Mouse (Mus musculus) limb, embryonic 11.5 days (tissue): ENCODE results near the gene Fam169a. TPM values are rescaled to one million over a fixed set of nuclear protein-coding genes. Genes with fewer than 3 reads are reported as not detected.
"Not testable (repeated sequence)": the region's sequence is repeated elsewhere in the genome, so short reads cannot be mapped to it uniquely, and the experiment has no call there.

Experiments used
- ATAC-seq: fragments of 200-750 bp; cut with Nextera tagmentation; 2 replicates; pipeline ENCODE4 v1.8.0; 2017; ENCODE audit warnings: low read depth; ENCODE audit not compliant: insufficient number of reproducible peaks, low FRiP score, low TSS enrichment
- DNase-seq: peaks from one replicate; pipeline ENCODE4 v3.0.0-alpha.2; 2015; ENCODE audit warnings: low spot score
- H3K27ac ChIP-seq: fragments of 300-500 bp; sonication (generic); replicated peaks from 2 replicates; pipeline ENCODE4 v1.5.1; 2014; ENCODE audit warnings: low read depth, mild to moderate bottlenecking, low read length
- H3K27me3 ChIP-seq: fragments of 300-500 bp; sonication (generic); 2 replicates; pipeline ENCODE4 v1.6.1; 2014; ENCODE audit warnings: mild to moderate bottlenecking, low read length, mixed read lengths; ENCODE audit not compliant: control insufficient read depth, insufficient read depth
- H3K36me3 ChIP-seq: fragments of 300-500 bp; sonication (generic); 2 replicates; pipeline ENCODE4 v1.6.1; 2014; ENCODE audit warnings: mild to moderate bottlenecking, low read length, moderate library complexity, mixed read lengths; ENCODE audit not compliant: control insufficient read depth, insufficient read depth
- H3K4me1 ChIP-seq: fragments of 300-500 bp; sonication (generic); 2 replicates; pipeline ENCODE4 v1.6.1; 2014; ENCODE audit warnings: low read length, mixed read lengths; ENCODE audit not compliant: control insufficient read depth, insufficient read depth
- H3K4me2 ChIP-seq: fragments of 300-500 bp; sonication (generic); 2 replicates; pipeline ENCODE4 v1.6.1; 2014; ENCODE audit warnings: low read depth, mild to moderate bottlenecking, moderate library complexity; ENCODE audit not compliant: severe bottlenecking
- H3K4me3 ChIP-seq: fragments of 300-500 bp; sonication (generic); 2 replicates; pipeline ENCODE4 v1.5.1; 2014; ENCODE audit warnings: low read depth, low read length
- H3K9ac ChIP-seq: fragments of 300-500 bp; sonication (generic); 2 replicates; pipeline ENCODE4 v1.6.1; 2014; ENCODE audit warnings: mild to moderate bottlenecking, low read length
- H3K9me3 ChIP-seq: fragments of 300-500 bp; sonication (generic); 2 replicates; pipeline ENCODE4 v1.6.1; 2016; ENCODE audit warnings: low read length; ENCODE audit not compliant: control insufficient read depth
- WGBS: fragments of 180-500 bp; shearing (Covaris S2); extraction: QIAGEN DNeasy Blood & Tissue Kit; methylation state at CpG from one replicate; pipeline ENCODE4 v1.1.7; 2014; 5-methylcytosine and 5-hydroxymethylcytosine counted together
- polyA plus RNA-seq: library from polyadenylated mRNA; unstranded; fragments of >200 nt; fragmentation: Nextera tagmentation; extraction: Ambion mirVana; gene quantifications from 2 replicates; pipeline ENCODE4 v1.2.1, GENCODE M21; 2014

Fam169a gene
- polyA plus RNA-seq, 1 experiment from 2014 or later: 6.1 TPM

DNA sequence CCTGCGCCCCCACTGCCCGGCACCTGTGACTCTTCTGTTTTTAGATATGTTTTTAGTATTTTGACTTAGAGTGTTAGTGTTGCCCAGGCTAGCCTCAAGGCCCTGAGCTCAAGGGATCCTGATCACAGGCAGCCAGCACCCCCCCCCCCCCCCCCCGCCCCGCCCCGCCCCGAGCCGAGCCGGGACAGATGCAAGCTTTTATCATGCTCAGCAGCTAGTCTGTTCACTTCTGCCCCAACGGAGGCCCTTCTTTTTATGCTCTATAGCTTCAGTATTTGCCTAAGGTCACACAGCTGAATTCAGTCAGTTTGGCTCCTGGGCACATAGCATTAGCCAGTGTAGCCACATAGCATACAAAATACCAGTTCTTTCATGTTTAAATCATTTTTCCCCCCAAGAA, 19.2 kb downstream of the Fam169a start:
- no peak overlapping the region for H3K4me2 ChIP-seq
- ATAC-seq (no peak), DNase-seq (no peak)

DNA sequence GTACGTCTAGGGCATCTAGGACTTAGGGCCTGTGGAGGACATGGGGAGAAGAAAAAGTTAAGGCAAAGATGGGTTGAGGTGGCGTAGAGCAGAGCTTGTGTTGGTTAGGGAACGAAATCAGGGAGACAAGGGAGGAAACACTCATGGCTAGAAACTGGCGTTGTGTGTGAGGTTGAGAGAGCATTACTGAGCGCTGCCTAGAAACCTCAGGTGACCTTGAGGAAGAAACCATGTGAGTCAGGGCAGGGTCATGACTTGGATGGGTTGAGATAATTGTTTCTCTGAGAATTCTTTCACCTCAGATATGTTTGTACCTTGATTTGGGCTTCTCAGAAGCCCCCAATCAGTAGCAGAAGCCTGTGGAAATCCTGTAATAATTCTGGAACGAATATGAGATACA, 20.3 kb downstream of the Fam169a start:
- H3K4me2 ChIP-seq: no peak overlapping the region
- WGBS: 95% methylated on average over 6 of the region's 6 CpGs
- ATAC-seq (no peak), DNase-seq (no peak)
- H3K9ac ChIP-seq: no peak overlapping the region
- no peaks in the 10 kb centered on the region for H3K36me3 ChIP-seq
- no peak overlapping the region for H3K27ac ChIP-seq
- H3K4me1 ChIP-seq: no peaks in the 10 kb centered on the region
- no peak overlapping the region for H3K4me3 ChIP-seq
- no peaks in the 10 kb centered on the region for H3K9me3 ChIP-seq
- H3K27me3 ChIP-seq: no peaks in the 10 kb centered on the region

More for the DNA sequence above, 19.2 kb downstream of the Fam169a start:
- no peaks in the 10 kb centered on the region for H3K36me3 ChIP-seq
- H3K27me3 ChIP-seq: no peaks in the 10 kb centered on the region
- no peak overlapping the region for H3K27ac ChIP-seq
- H3K9me3 ChIP-seq: no peaks in the 10 kb centered on the region
- no peak overlapping the region for H3K4me3 ChIP-seq
- 82% methylated on average over 7 of the region's 9 CpGs for WGBS
- H3K9ac ChIP-seq: no peak overlapping the region
- no peaks in the 10 kb centered on the region for H3K4me1 ChIP-seq

DNA sequence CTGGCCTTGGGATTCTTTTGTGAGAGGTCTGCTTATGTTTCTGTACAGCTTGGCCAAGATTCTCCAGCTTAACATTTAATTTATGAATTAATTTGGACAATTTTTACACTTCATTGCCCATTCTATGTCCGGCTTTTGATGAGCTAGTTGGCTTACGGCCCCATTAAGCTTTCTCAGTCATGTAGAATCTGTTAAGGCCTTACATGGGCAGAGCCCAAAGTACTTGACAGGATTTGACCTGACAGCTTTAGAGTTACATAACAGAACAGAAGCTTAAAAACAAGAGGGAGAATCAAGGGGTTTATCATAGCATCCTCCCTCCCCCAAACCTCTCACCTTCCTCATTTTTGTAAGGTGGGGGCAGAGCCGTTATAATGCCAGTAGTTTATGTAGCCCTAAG, 21.1 kb downstream of the Fam169a start:
- 91% methylated on average over 3 of the region's 3 CpGs for WGBS
- no peaks in the 10 kb centered on the region for H3K27me3 ChIP-seq
- H3K9ac ChIP-seq: no peak overlapping the region
- ATAC-seq: no peak
- H3K4me3 ChIP-seq: no peak overlapping the region
- H3K4me2 ChIP-seq: no peak overlapping the region
- no peaks in the 10 kb centered on the region for H3K4me1 ChIP-seq
- H3K36me3 ChIP-seq: no peaks in the 10 kb centered on the region
- no peak for DNase-seq
- H3K27ac ChIP-seq: no peak overlapping the region
- no peaks in the 10 kb centered on the region for H3K9me3 ChIP-seq

DNA sequence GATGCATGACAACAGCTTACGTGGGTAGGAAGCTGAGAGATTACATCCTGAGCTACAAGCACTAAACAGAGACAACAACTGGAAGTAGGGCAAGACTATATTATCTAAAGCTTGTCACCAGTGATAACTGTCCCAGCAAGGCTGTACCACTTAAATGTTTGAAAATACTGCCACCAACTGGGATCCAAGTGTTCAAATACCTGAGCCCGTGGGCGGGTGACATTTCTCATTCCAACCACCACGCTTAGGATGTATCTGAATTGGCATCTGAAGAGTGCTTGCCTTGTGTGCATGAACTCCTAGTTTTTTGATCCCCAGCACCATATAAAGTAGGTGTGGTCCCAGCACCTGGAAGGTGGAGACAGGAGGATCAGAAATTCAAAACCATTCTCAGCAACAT, 28.6 kb downstream of the Fam169a start:
- ATAC-seq (no peak), DNase-seq (no peak)
- Histone ChIP-seq H3K4me2 (no peak overlapping the region), H3K4me3 (no peak overlapping the region), H3K36me3 (0 out of 2 replicates have a peak, but pooled peaks cover 2% of the 10 kb centered on the region), H3K9me3 (no peaks in the 10 kb centered on the region), H3K4me1 (no peaks in the 10 kb centered on the region), H3K27ac (no peak overlapping the region), H3K27me3 (no peaks in the 10 kb centered on the region), H3K9ac (no peak overlapping the region)
- whole genome bisulfite sequencing: 93% methylated on average over 4 of the region's 4 CpGs

DNA sequence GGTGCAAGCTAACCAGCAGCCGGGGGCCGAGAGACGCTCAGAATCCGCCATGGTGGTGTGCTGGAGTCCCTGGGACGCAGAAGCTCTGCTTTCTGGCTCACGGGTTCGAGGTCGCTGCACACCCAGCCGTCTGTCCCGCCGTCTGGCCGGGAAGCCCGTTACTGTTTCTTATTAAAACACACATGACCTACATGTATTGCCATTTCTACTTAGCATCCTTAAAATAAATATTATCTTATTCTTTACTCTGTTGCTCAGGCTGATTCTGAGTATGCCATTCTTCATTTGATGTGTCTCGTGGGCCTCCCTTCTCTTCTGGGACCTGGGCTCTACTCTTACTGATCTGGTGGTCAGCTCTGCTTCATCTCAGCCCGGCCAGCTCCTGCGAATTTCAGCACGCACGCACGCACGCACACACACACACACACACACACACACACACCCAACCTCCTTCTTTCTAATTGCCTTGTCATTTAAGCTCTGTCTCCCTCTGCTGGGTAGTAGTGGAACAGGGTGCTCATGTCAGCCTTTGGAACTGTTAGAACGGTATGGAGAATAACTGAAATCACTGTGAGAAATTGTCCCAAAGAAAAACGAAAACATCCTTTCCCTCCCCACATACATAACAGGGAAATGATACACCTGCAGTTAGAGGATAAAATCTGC, 32.2 kb downstream of the Fam169a start, which contains the start of gene Gm6169:
TSS of gene Gm6169 (minus strand) at position 51 of the 666 bp plus-strand sequence.
- no peak within 1 kb of the TSS for H3K27ac ChIP-seq
- peak; percentile 39 for DNase-seq
- 84% methylated on average over 22 of the region's 22 CpGs for WGBS

DNA sequence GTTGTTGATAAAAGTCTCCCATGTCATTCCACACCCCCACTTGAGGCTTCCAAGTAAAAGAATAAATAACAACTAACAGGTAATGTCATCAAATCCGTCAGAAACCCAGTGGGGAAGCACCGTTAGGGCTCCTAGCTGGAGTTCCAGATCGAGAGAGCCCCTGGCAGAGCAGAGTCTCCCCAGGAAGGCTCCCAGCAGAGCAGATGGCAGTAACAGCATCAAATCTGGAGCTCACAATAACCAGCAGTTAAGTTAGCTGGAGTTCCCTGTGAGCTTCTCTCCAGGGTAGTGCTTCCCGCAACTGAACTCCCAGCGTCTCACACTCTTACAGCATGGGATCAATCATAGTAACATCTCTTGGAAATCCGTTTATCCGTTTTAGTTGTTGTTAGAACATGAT, 37.9 kb downstream of the Fam169a start:
- Histone ChIP-seq H3K27ac (no peak overlapping the region), H3K9ac (no peak overlapping the region), H3K27me3 (no peaks in the 10 kb centered on the region), H3K9me3 (no peaks in the 10 kb centered on the region), H3K4me1 (no peaks in the 10 kb centered on the region), H3K4me2 (no peak overlapping the region; the same call in 1 of the 2 replicates), H3K36me3 (no peaks in the 10 kb centered on the region), H3K4me3 (no peak overlapping the region)
- DNase-seq: no peak
- no peak for ATAC-seq
- 74% methylated on average over 7 of the region's 7 CpGs for WGBS

More for the DNA sequence above, 32.2 kb downstream of the Fam169a start, which contains the start of gene Gm6169:
- Histone ChIP-seq H3K9me3 (no peaks in the 10 kb centered on the region), H3K4me3 (no peak within 1 kb of the TSS), H3K27me3 (no peaks in the 10 kb centered on the region), H3K9ac (no peak within 1 kb of the TSS), H3K36me3 (0 out of 2 replicates have a peak, but pooled peaks cover 2% of the 10 kb centered on the region), H3K4me1 (no peaks in the 10 kb centered on the region), H3K4me2 (no peak within 1 kb of the TSS)
- no peak for ATAC-seq

DNA sequence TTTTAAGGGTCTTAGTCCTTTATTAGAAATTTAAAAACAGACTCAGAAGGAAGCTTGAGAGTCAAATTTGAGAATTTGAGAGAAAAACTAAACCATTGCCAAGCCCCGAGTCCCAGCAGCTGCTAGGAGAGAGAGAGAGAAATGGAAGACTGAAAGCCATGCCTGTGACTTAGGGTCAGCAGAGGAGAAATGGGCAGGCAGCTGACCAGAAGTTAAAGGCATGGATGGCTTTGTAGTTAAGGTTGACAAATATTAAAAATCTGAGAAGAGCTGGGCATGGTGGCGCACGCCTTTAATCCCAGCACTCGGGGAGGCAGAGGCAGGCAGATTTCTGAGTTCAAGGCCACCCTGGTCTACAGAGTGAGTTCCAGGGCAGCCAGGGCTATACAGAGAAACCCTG, 40.6 kb downstream of the Fam169a start:
- not testable (repeated sequence) for H3K4me3 ChIP-seq, H3K9ac ChIP-seq, H3K4me2 ChIP-seq, H3K27me3 ChIP-seq, ATAC-seq, DNase-seq, H3K36me3 ChIP-seq, H3K9me3 ChIP-seq, H3K4me1 ChIP-seq, H3K27ac ChIP-seq
- WGBS: 93% methylated on average over 4 of the region's 4 CpGs

DNA sequence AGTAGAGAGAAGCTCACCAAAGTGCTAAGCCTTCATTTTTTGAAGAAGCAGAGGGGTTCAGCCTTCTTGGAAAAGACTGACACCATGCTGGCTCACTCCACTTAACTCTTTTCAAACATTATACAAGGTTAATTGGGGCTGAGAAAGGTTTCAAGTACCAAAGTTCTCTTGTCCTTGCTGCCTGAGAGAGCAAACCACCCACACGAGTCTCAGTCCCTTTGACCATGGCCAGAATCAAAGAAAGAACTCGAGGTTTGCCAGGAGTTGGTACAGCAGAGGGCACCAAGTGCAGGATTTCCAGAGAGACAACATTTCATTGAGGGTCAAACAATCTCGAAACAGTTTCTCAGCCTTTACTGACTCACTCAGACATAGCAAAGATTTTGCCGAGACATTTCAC, 42.0 kb downstream of the Fam169a start:
- ATAC-seq: no peak
- no peaks in the 10 kb centered on the region for H3K36me3 ChIP-seq
- no peak overlapping the region for H3K27ac ChIP-seq
- no peak overlapping the region for H3K4me3 ChIP-seq
- no peak overlapping the region for H3K4me2 ChIP-seq
- 89% methylated on average over 4 of the region's 4 CpGs for WGBS
- H3K4me1 ChIP-seq: no peaks in the 10 kb centered on the region
- H3K9ac ChIP-seq: no peak overlapping the region
- DNase-seq: no peak
- H3K9me3 ChIP-seq: no peaks in the 10 kb centered on the region
- no peaks in the 10 kb centered on the region for H3K27me3 ChIP-seq

DNA sequence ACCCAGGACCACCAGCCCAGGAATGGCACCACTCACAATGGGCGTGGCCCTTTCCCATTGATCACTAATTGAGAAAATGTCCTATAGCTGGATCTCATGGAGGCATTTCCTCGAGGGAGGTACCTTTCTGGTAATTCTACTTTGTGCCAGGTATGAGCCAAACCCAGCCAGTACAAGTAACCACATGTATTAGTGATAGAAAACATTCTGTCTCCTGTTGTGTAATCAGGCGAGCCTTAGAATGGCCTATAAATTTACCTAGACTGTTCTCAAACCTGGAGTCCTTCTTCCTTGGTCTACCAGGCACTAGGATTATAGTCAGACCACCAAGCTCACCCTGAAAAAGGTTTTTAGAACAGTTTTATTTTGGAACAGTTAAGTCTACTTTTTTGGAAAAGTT, 54.3 kb downstream of the Fam169a start:
- H3K9ac ChIP-seq: no peak overlapping the region
- H3K4me2 ChIP-seq: no peak overlapping the region
- no peaks in the 10 kb centered on the region for H3K4me1 ChIP-seq
- no peaks in the 10 kb centered on the region for H3K36me3 ChIP-seq
- WGBS: 83% methylated on average over 3 of the region's 3 CpGs
- ATAC-seq (no peak), DNase-seq (no peak)
- no peaks in the 10 kb centered on the region for H3K9me3 ChIP-seq
- no peak overlapping the region for H3K27ac ChIP-seq
- H3K4me3 ChIP-seq: no peak overlapping the region
- no peaks in the 10 kb centered on the region for H3K27me3 ChIP-seq
